Mouse (Mus musculus) duodenum, adult 2 months (tissue): ENCODE results near the gene Rnf217. TPM values are rescaled to one million over a fixed set of nuclear protein-coding genes. Genes with fewer than 3 reads are reported as not detected.

ENCODE experiments used
- polyA plus RNA-seq: library from polyadenylated mRNA; depleted of rRNA; stranded (reverse); fragments of >200 nt; gene quantifications from 2 replicates; pipeline ENCODE4 v1.2.3, GENCODE M21; 2012; ENCODE audit warnings: low replicate concordance; rRNA removed

The Rnf217 gene
- polyA plus RNA-seq: 0.84 and 1.3 TPM in 2 replicates

GRCm38 (mm10) chr10:31609066-31609961 lies at the start of gene Rnf217:
Gene Rnf217 (minus strand): TSS chr10:31609184.

GRCm38 (mm10) chr10:31445291-31446124 lies 163.5 kb downstream of the Rnf217 start, which contains the start of gene Tpd52l1:
Gene Tpd52l1 (minus strand): TSS chr10:31445958.

Other genes with a start within 250 kb of the Rnf217 start
- 0.18 and 4.9 TPM in 2 replicates for gene Tpd52l1, start 163.2 kb downstream of the Rnf217 start, polyA plus RNA-seq